13 mouse cellular contexts compared by ENCODE assay signal in the genomic region with DNA sequence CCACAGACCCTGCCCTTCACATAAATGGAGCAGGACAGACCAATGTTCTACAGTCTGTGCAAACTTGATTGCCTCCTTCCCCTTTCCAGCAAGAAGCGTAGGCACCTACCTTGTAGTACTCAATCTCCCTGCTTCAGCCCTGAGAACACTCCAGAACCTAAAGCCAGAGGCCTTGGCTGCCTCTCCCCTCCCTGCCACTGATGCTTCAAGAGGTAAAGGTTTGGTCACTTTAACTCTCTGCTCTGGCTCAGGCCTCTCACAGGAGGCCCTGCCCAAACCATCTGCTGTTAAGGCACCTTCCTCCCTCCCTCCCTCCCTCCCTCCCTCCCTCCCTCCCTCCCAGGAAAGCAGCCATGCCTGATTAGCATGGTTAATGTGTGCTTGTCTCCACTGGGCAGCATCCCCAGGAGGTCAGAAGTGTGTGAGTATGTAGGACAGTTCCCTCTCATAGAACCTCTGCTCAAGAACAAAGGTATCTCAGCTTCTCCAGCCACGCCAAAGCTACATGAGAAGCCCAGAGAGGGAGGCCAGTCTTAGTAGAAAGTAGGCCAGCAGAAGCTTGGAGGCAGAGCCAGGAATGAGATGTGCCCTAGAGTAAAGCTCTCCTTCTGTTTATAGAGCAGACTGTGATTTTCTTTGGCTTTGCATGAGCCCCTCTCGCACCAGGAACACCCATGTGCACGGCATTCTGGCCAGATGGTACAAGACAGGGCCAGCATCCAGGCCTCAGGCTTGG. TPM values are rescaled to one million over a fixed set of nuclear protein-coding genes. Genes with fewer than 3 reads are reported as not detected.
A peak's percentile ranks its signal among the peaks of the same experiment; 100 is the strongest.
DNase-seq lines count a peak whose midpoint lies in the region; ATAC-seq and TF ChIP-seq lines count a peak whose summit lies in the region.
"Had no signal": no experiment of that assay in that cellular context is flagged by ENCODE, and none has a peak within 500 bp of the region (broad histone marks: within the 10 kb centered on the region; RNA-seq: fewer than 3 reads in every experiment).

No protein-coding gene starts in this region.

- DNase-seq in kidney, adult 2 months: peak; percentile 80
- no peak for DNase-seq in kidney, postnatal 10 days
- DNase-seq in cerebellum, postnatal 25 days: peak; percentile 85 to 89
- DNase-seq in retina, embryonic 14.5 days (ENCODE audit: low spot score): peak; percentile 31
- DNase-seq in adrenal gland, adult 18-20 months (ENCODE audit: low spot score in 2 of 2): no peak
- DNase-seq: heart, postnatal 10 days; thymus, postnatal 25 days had no signal

- no peak overlapping the region for H3K27ac ChIP-seq in kidney, adult 2 months (ENCODE audit: insufficient read depth, low read depth, low read length)
- no peak overlapping the region for H3K27ac ChIP-seq in neural tube, embryonic 12.5 days
- H3K27ac ChIP-seq in neural tube, embryonic 15.5 days (replicated peaks): no peak overlapping the region
- no peak overlapping the region for H3K27ac ChIP-seq in intestine, embryonic 16.5 days (ENCODE audit: low read length)
- H3K27ac ChIP-seq: liver, embryonic 14.5 days had no signal

- H3K36me3 ChIP-seq in kidney, adult 2 months (ENCODE audit: control insufficient read depth, insufficient read depth, low read length): no peaks in the 10 kb centered on the region
- peaks cover 28% of the 10 kb centered on the region for H3K36me3 ChIP-seq in neural tube, embryonic 12.5 days
- H3K36me3 ChIP-seq in neural tube, embryonic 15.5 days: peaks cover 34% of the 10 kb centered on the region
- peaks cover 3% of the 10 kb centered on the region; the same call in 1 of the 2 replicates for H3K36me3 ChIP-seq in intestine, embryonic 16.5 days (ENCODE audit: control insufficient read depth, insufficient read depth, low read length)

- WGBS in kidney, adult 2 months: 64% methylated on average over 4 of the region's 4 CpGs
- 79% methylated on average over 4 of the region's 4 CpGs for WGBS in neural tube, embryonic 12.5 days
- WGBS in neural tube, embryonic 15.5 days: 72% methylated on average over 4 of the region's 4 CpGs
- WGBS in intestine, embryonic 16.5 days: 64% methylated on average over 4 of the region's 4 CpGs

- no peak for TF ChIP-seq POLR2A in kidney, adult 2 months (IDR thresholded peaks at IDR 0.05; ENCODE audit: low read depth, low read length)

- H3K27me3 ChIP-seq in kidney, adult 2 months (replicated peaks; ENCODE audit: control insufficient read depth, insufficient read depth, low read length): no peaks in the 10 kb centered on the region
- H3K27me3 ChIP-seq in neural tube, embryonic 12.5 days (replicated peaks): no peaks in the 10 kb centered on the region
- no peaks in the 10 kb centered on the region for H3K27me3 ChIP-seq in neural tube, embryonic 15.5 days (replicated peaks)
- peaks cover 6% of the 10 kb centered on the region; the same call in 1 of the 2 replicates for H3K27me3 ChIP-seq in intestine, embryonic 16.5 days (replicated peaks; ENCODE audit: control insufficient read depth, insufficient read depth, low read length)

- H3K4me2 ChIP-seq in neural tube, embryonic 12.5 days (replicated peaks): no peak overlapping the region
- H3K4me2 ChIP-seq in neural tube, embryonic 15.5 days: no peak overlapping the region
- no peak overlapping the region for H3K4me2 ChIP-seq in intestine, embryonic 16.5 days (ENCODE audit: low read depth, low read length)

- H3K9me3 ChIP-seq in neural tube, embryonic 12.5 days: no peaks in the 10 kb centered on the region
- H3K9me3 ChIP-seq in neural tube, embryonic 15.5 days (replicated peaks): no peaks in the 10 kb centered on the region
- H3K9me3 ChIP-seq in intestine, embryonic 16.5 days (ENCODE audit: control insufficient read depth, low read length): no peaks in the 10 kb centered on the region

- no peak for ATAC-seq in neural tube, embryonic 12.5 days (ENCODE audit: low FRiP score, low read depth)
- no peak for ATAC-seq in neural tube, embryonic 15.5 days (ENCODE audit: low FRiP score)
- ATAC-seq in intestine, embryonic 16.5 days: no peak

- H3K9ac ChIP-seq in neural tube, embryonic 12.5 days: 0 out of 2 replicates have a peak overlapping the region, but pooled peaks have one; percentile 18
- no peak overlapping the region for H3K9ac ChIP-seq in neural tube, embryonic 15.5 days (replicated peaks)
- H3K9ac ChIP-seq in intestine, embryonic 16.5 days (ENCODE audit: low read depth, low read length): no peak overlapping the region
- H3K9ac ChIP-seq: liver, embryonic 14.5 days had no signal

- H3K4me3 ChIP-seq in kidney, adult 2 months (ENCODE audit: insufficient read depth, low read depth, low read length): no peak overlapping the region
- H3K4me3 ChIP-seq in neural tube, embryonic 12.5 days: no peak overlapping the region
- H3K4me3 ChIP-seq in neural tube, embryonic 15.5 days (replicated peaks): no peak overlapping the region
- no peak overlapping the region for H3K4me3 ChIP-seq in intestine, embryonic 16.5 days (ENCODE audit: low read length)
- H3K4me3 ChIP-seq: erythroblast, embryonic 14.5 days had no signal

- no peak for TF ChIP-seq CTCF in kidney, adult 2 months (conservative IDR thresholded peaks at IDR 0.05; ENCODE audit: insufficient read depth, insufficient read length, low read depth, low read length)

- H3K4me1 ChIP-seq in kidney, adult 2 months (ENCODE audit: control insufficient read depth, insufficient read depth, low read length): peaks cover 22% of the 10 kb centered on the region; the same call in 1 of the 2 replicates
- H3K4me1 ChIP-seq in neural tube, embryonic 12.5 days: peaks cover 54% of the 10 kb centered on the region
- H3K4me1 ChIP-seq in neural tube, embryonic 15.5 days: peaks cover 42% of the 10 kb centered on the region
- H3K4me1 ChIP-seq in intestine, embryonic 16.5 days (ENCODE audit: control insufficient read depth, insufficient read depth, low read length): peaks cover 9% of the 10 kb centered on the region; the same call in 1 of the 2 replicates

RNA-seq across cellular contexts. Expression of gene Mapk8ip1, which starts 1.7 kb away (rescaled TPM):
- 41.5 and 49.3 TPM in 2 replicates for polyA plus RNA-seq in kidney, adult 2 months (2012; rRNA removed)
- polyA plus RNA-seq in neural tube, embryonic 12.5 days (2016; fragmentation: Nextera tagmentation; extraction: Ambion mirVana): 144 and 154 TPM in 2 replicates
- 134 and 169 TPM in 2 replicates for polyA plus RNA-seq in neural tube, embryonic 15.5 days (2015; fragmentation: Nextera tagmentation; extraction: Ambion mirVana)
- polyA plus RNA-seq in intestine, embryonic 16.5 days (2015; fragmentation: Nextera tagmentation; extraction: Ambion mirVana): 10.6 and 11.2 TPM in 2 replicates
- 10 to 100 TPM; 29.6 to 32.3 TPM for total RNA-seq in adrenal gland, adult 18-20 months (2021)
- total RNA-seq: megakaryocyte-erythroid progenitor cell, adult 5-6 weeks had no signal

RNA-seq across cellular contexts. Expression of gene 1700029I15Rik, which starts 20.4 kb away (rescaled TPM):
- 4.3 and 5.3 TPM in 2 replicates for polyA plus RNA-seq in kidney, adult 2 months (2012; rRNA removed)
- polyA plus RNA-seq in neural tube, embryonic 12.5 days (2016; fragmentation: Nextera tagmentation; extraction: Ambion mirVana): 5.8 and 7.3 TPM in 2 replicates
- 7.1 and 8.0 TPM in 2 replicates for polyA plus RNA-seq in neural tube, embryonic 15.5 days (2015; fragmentation: Nextera tagmentation; extraction: Ambion mirVana)
- polyA plus RNA-seq in intestine, embryonic 16.5 days (2015; fragmentation: Nextera tagmentation; extraction: Ambion mirVana): 5.0 and 5.6 TPM in 2 replicates
- total RNA-seq in adrenal gland, adult 18-20 months (2021): 10 to 100 TPM in 1 of 2 experiments, 1 to 10 TPM in 1; 6.6 to 15.3 TPM

RNA-seq across cellular contexts. Expression of gene Large2, which starts 28.1 kb away (rescaled TPM):
- polyA plus RNA-seq in kidney, adult 2 months (2012; rRNA removed): 54.1 and 70.7 TPM in 2 replicates
- 1.8 and 2.6 TPM in 2 replicates for polyA plus RNA-seq in neural tube, embryonic 12.5 days (2016; fragmentation: Nextera tagmentation; extraction: Ambion mirVana)
- 0.95 and 2.5 TPM in 2 replicates for polyA plus RNA-seq in neural tube, embryonic 15.5 days (2015; fragmentation: Nextera tagmentation; extraction: Ambion mirVana)
- polyA plus RNA-seq in intestine, embryonic 16.5 days (2015; fragmentation: Nextera tagmentation; extraction: Ambion mirVana): 11.8 and 12.3 TPM in 2 replicates
- total RNA-seq in adrenal gland, adult 18-20 months (2021): 1 to 10 TPM in 1 of 2 experiments, not detected in 1; 2.7 TPM
- total RNA-seq: megakaryocyte-erythroid progenitor cell, adult 5-6 weeks had no signal
- polyA plus RNA-seq: erythroblast, embryonic 14.5 days had no signal

RNA-seq across cellular contexts. Expression of gene Pex16, which starts 28.3 kb away (rescaled TPM):
- polyA plus RNA-seq in kidney, adult 2 months (2012; rRNA removed): 81.9 and 92.5 TPM in 2 replicates
- polyA plus RNA-seq in neural tube, embryonic 12.5 days (2016; fragmentation: Nextera tagmentation; extraction: Ambion mirVana): 26.5 and 28.7 TPM in 2 replicates
- 39.1 and 39.7 TPM in 2 replicates for polyA plus RNA-seq in neural tube, embryonic 15.5 days (2015; fragmentation: Nextera tagmentation; extraction: Ambion mirVana)
- 66.2 and 70.8 TPM in 2 replicates for polyA plus RNA-seq in intestine, embryonic 16.5 days (2015; fragmentation: Nextera tagmentation; extraction: Ambion mirVana)
- total RNA-seq in adrenal gland, adult 18-20 months (2021): 100 to 1,000 TPM in 1 of 2 experiments, 10 to 100 TPM in 1; 90.6 to 183 TPM

RNA-seq across cellular contexts. Expression of gene Cry2, which starts 31.1 kb away (rescaled TPM):
- polyA plus RNA-seq in kidney, adult 2 months (2012; rRNA removed): 13.5 and 15.3 TPM in 2 replicates
- polyA plus RNA-seq in neural tube, embryonic 12.5 days (2016; fragmentation: Nextera tagmentation; extraction: Ambion mirVana): 32.7 and 33.6 TPM in 2 replicates
- 43.0 and 46.0 TPM in 2 replicates for polyA plus RNA-seq in neural tube, embryonic 15.5 days (2015; fragmentation: Nextera tagmentation; extraction: Ambion mirVana)
- polyA plus RNA-seq in intestine, embryonic 16.5 days (2015; fragmentation: Nextera tagmentation; extraction: Ambion mirVana): 14.5 and 15.3 TPM in 2 replicates
- 10 to 100 TPM; 20.6 to 46.2 TPM for total RNA-seq in adrenal gland, adult 18-20 months (2021)

Comparison
In these comparisons a context has a peak if more than half of its experiments do, and no peak if none do; other contexts are left out.
1. DNase-seq: peak in kidney, adult 2 months (single experiment), cerebellum, postnatal 25 days (2 of 2) and retina, embryonic 14.5 days (single experiment); none in kidney, postnatal 10 days (single experiment) and adrenal gland, adult 18-20 months (0 of 2).